Mouse (Mus musculus) hindbrain, embryonic 14.5 days (tissue): ENCODE data around the gene Cym. TPM values are rescaled to one million over a fixed set of nuclear protein-coding genes. Genes with fewer than 3 reads are reported as not detected.
A peak's percentile ranks its signal among the peaks of the same experiment; 100 is the strongest.

Experiments
- ATAC-seq: fragments of 200-750 bp; cut with Nextera tagmentation; 2 replicates; pipeline ENCODE4 v1.8.0; 2017; ENCODE audit warnings: moderate number of reproducible peaks, mild to moderate bottlenecking, moderate TSS enrichment, moderate library complexity; ENCODE audit not compliant: low FRiP score
- DNase-seq: peaks from one replicate; pipeline ENCODE4 v3.0.0-alpha.2; 2015; ENCODE audit warnings: low spot score
- H3K27ac ChIP-seq: fragments of 300-500 bp; sonication (generic); 2 replicates; pipeline ENCODE4 v1.5.1; 2014; ENCODE audit warnings: mild to moderate bottlenecking, moderate library complexity
- H3K27me3 ChIP-seq: fragments of 300-500 bp; sonication (generic); 2 replicates; pipeline ENCODE4 v1.6.1; 2014; ENCODE audit warnings: mild to moderate bottlenecking, low read length, mixed read lengths; ENCODE audit not compliant: control insufficient read depth, insufficient read depth
- H3K36me3 ChIP-seq: fragments of 300-500 bp; sonication (generic); replicated peaks from 2 replicates; pipeline ENCODE4 v1.6.1; 2014; ENCODE audit not compliant: control insufficient read depth, insufficient read depth
- H3K4me1 ChIP-seq: fragments of 300-500 bp; sonication (generic); replicated peaks from 2 replicates; pipeline ENCODE4 v1.6.1; 2014; ENCODE audit warnings: antibody characterized with exemption, low read length, mixed read lengths; ENCODE audit not compliant: control insufficient read depth, insufficient read depth
- H3K4me2 ChIP-seq: fragments of 300-500 bp; sonication (generic); replicated peaks from 2 replicates; pipeline ENCODE4 v1.6.1; 2014; ENCODE audit warnings: mild to moderate bottlenecking, moderate library complexity
- H3K4me3 ChIP-seq: fragments of 300-500 bp; sonication (generic); replicated peaks from 2 replicates; pipeline ENCODE4 v1.5.1; 2014; ENCODE audit warnings: mild to moderate bottlenecking, low read length
- H3K9ac ChIP-seq: fragments of 300-500 bp; sonication (generic); 2 replicates; pipeline ENCODE4 v1.6.1; 2014
- H3K9me3 ChIP-seq: fragments of 300-500 bp; sonication (generic); 2 replicates; pipeline ENCODE4 v1.6.1; 2016; ENCODE audit warnings: low read length; ENCODE audit not compliant: control insufficient read depth
- WGBS: fragments of 180-500 bp; shearing (Covaris S2); extraction: QIAGEN DNeasy Blood & Tissue Kit; methylation state at CpG from one replicate; pipeline ENCODE4 v1.1.7; 2014; 5-methylcytosine and 5-hydroxymethylcytosine counted together
- polyA plus RNA-seq: library from polyadenylated mRNA; unstranded; fragments of >200 nt; fragmentation: Nextera tagmentation; extraction: Ambion mirVana; gene quantifications from 2 replicates; pipeline ENCODE4 v1.2.1, GENCODE M21; 2014

The Cym gene
- polyA plus RNA-seq, 1 experiment from 2014 or later = not detected

DNA sequence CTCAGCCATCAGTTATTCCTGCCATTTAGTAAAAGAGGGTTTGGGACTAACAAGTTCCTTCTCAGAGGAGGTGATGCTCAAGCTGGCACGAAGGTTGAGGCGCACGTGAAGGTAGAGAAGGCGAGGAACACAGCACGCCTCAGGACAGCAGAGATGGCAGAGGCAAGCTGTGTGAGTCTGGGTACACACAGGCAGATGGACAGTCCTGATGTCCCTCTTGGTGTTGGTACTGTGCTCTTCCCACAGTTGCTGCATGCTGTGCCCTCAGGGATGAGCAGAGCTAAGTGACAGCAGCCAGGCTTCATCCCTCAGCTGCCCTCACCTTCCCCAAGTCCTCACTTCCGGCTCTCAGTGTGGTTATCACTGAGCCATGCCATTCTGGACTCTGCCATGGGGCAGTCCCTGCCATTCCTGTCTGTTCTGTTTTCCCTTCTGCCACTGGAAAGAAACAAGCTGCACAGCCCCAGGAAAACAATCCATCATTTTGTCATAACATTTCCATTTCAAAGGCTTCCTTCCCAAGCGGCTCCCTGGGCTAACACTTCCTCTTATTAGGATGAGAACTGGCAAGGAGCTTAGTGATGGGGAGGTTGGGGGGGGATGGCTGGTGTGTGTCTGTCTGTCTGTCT is 13.8 kb downstream of the Cym start:
- ATAC-seq (peak; percentile 52; the same call in 1 of the 2 replicates), DNase-seq (peak; percentile 55)
- 41% methylated on average over 7 of the region's 7 CpGs for WGBS
- Histone ChIP-seq H3K9me3 (no peaks in the 10 kb centered on the region), H3K9ac (no peak overlapping the region), H3K4me2 (no peak overlapping the region), H3K4me3 (no peak overlapping the region), H3K27ac (peak overlapping the region; percentile 23; the same call in 1 of the 2 replicates), H3K4me1 (peaks cover 24% of the 10 kb centered on the region; the same call in 1 of the 2 replicates), H3K36me3 (no peaks in the 10 kb centered on the region), H3K27me3 (no peaks in the 10 kb centered on the region)

DNA sequence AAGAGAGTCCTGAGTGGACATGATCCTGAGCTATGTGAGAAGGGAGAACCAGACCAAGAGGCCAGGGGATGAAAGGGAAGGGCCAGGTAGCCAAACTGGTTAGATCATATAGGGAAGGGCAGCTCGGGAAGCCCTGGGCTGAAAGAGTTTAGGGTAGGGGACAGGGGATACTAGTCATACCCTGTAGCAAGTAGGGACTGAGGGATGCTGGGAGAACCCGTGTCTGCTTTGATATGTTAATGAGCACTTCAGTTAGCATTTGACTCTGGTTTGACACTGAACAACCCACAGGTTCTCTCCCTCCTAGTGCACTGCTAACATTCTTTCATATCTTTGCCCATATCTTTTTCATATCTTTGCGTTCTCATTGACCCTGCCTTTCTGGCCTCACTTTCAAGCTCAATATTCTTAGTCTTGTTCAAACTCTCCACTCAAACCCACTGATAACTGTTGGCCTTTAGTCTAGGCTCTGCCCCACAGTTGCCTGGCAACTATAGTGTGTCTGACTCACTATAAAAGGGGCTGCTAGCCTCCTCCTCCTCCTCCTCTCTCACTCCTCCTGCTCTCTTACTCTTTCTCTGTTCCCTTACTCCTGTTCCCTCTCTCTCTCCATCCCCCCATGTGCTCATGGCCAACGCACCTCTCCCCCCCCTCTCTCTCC is 14.9 kb downstream of the Cym start:
- H3K27me3 ChIP-seq = no peaks in the 10 kb centered on the region
- no peak overlapping the region for H3K4me3 ChIP-seq
- ATAC-seq = no peak
- no peak overlapping the region for H3K27ac ChIP-seq
- no peaks in the 10 kb centered on the region for H3K9me3 ChIP-seq
- no peak for DNase-seq
- H3K9ac ChIP-seq = no peak overlapping the region
- H3K4me1 ChIP-seq = peaks cover 24% of the 10 kb centered on the region; the same call in 1 of the 2 replicates
- no peaks in the 10 kb centered on the region for H3K36me3 ChIP-seq
- 24% methylated on average over 4 of the region's 4 CpGs for WGBS
- H3K4me2 ChIP-seq = no peak overlapping the region

DNA sequence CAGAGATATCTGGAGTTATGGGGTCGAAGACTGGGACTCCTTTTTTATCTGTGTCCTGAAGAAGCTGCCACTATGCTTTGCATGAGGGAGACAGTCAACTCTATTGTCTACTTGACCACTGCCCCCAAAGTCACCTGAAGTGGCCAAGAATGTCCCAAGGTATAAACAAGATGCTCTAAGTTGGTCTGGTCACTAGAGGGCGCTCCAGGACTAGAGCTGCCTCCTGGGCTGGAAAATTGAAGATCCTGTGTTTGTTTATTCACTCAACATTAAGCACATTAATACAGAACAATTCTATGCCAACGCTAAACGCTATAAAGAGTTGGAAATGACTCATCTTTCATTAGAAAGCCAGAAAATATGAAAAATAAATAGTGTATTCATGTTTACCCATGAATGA is 15.5 kb downstream of the Cym start:
- no peaks in the 10 kb centered on the region for H3K27me3 ChIP-seq
- H3K36me3 ChIP-seq = no peaks in the 10 kb centered on the region
- H3K27ac ChIP-seq = no peak overlapping the region
- 18% methylated on average over 4 of the region's 4 CpGs for WGBS
- no peak overlapping the region for H3K4me3 ChIP-seq
- H3K9me3 ChIP-seq = no peaks in the 10 kb centered on the region
- no peak overlapping the region for H3K4me2 ChIP-seq
- DNase-seq = peak; percentile 85
- peaks cover 24% of the 10 kb centered on the region; the same call in 1 of the 2 replicates for H3K4me1 ChIP-seq
- no peak for ATAC-seq
- no peak overlapping the region for H3K9ac ChIP-seq

DNA sequence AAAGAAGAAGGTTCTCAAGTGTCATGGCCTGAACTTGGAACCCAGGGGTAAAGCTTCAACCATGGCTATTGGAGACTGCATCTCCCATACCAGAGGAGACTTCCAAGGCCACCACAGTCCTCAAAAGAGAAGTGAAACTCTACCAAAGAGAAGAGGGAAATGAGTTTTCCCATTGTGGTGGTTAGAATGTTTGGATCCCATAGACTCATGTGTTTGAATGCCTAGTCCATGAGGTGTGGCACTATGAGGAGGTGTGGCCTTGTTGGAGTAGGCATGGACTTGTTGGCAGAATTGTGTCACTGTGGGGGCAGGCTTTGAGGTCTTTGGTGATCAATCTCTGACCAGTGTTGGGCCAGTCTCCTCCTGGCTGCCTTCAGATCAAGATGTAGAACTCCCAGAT is 16.4 kb downstream of the Cym start:
- no peaks in the 10 kb centered on the region for H3K36me3 ChIP-seq
- H3K4me1 ChIP-seq = peaks cover 24% of the 10 kb centered on the region; the same call in 1 of the 2 replicates
- ATAC-seq = no peak
- H3K9me3 ChIP-seq = no peaks in the 10 kb centered on the region
- H3K9ac ChIP-seq = no peak overlapping the region
- no peak overlapping the region for H3K4me3 ChIP-seq
- no peak overlapping the region for H3K4me2 ChIP-seq
- H3K27ac ChIP-seq = no peak overlapping the region
- DNase-seq = no peak
- no peaks in the 10 kb centered on the region for H3K27me3 ChIP-seq

DNA sequence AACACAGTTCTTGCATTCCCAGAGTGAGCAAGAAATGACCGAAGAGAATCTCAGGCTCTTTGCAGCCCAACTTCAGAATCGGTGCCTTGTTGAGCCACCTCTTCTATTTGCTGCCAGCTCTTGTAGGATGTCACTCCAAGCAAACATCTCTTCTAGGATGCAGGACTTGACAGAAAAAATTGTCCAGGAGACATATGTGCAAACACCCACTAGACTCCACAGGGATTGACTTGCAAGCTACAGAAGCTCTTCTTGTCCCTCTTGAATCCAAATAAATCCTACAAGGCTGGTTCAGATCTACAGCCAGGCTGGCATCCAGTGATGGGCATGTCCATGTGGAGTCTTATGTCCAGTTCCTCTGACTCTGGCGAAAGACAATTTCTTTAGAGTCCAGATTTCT is 17.1 kb downstream of the Cym start:
- H3K4me3 ChIP-seq = no peak overlapping the region
- WGBS = 96% methylated on average over 3 of the region's 3 CpGs
- no peak overlapping the region for H3K9ac ChIP-seq
- no peak overlapping the region for H3K27ac ChIP-seq
- H3K4me2 ChIP-seq = no peak overlapping the region
- no peaks in the 10 kb centered on the region for H3K9me3 ChIP-seq
- peaks cover 24% of the 10 kb centered on the region; the same call in 1 of the 2 replicates for H3K4me1 ChIP-seq
- H3K36me3 ChIP-seq = no peaks in the 10 kb centered on the region
- ATAC-seq = no peak
- no peaks in the 10 kb centered on the region for H3K27me3 ChIP-seq
- no peak for DNase-seq

DNA sequence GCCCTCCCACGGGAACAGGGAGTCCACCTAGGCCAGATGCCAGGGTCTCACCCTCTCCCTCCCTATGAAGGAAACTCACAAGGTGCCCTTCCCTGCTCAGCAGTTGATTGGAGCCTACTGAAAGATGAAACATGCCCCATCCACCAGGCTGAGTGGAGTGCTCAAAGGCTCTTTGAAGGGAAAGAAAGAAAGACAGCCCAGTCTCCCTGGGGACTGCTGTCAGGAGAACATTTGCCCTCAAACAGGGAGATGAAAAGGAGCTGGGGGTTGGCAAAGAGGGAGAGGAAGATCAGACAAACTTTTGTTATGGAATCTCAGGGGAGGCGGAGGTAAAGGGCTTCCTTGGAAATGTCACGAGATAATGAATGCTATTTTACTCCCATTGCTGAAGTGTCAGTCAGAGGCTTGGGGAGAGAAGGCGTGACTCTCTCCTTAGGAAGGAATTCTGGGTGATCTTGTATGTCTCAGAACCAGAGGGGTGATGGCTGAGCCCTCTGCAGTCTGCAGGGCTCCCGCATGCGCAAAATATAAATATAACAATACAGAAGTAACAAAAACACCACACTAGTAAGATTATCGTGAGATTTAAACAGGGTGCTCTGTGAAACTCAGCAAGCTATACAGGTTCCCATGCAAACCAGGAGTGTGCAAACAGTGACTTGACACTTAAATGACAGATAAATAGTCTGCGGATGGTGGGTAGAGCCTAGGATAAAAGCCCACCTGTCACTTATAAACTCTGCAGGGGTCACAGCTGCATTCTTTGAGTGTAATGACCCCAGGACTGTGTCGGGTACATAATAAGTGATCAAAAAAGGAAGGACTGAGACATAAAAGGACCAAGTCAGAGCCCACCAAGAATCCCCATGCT is 20.0 kb downstream of the Cym start:
- Histone ChIP-seq H3K27me3 (no peaks in the 10 kb centered on the region), H3K9me3 (no peaks in the 10 kb centered on the region), H3K9ac (no peak overlapping the region), H3K4me2 (no peak overlapping the region), H3K4me3 (no peak overlapping the region), H3K4me1 (peaks cover 4% of the 10 kb centered on the region; the same call in 1 of the 2 replicates), H3K27ac (no peak overlapping the region), H3K36me3 (no peaks in the 10 kb centered on the region)
- WGBS = 27% methylated on average over 9 of the region's 9 CpGs
- ATAC-seq (no peak), DNase-seq (no peak)

DNA sequence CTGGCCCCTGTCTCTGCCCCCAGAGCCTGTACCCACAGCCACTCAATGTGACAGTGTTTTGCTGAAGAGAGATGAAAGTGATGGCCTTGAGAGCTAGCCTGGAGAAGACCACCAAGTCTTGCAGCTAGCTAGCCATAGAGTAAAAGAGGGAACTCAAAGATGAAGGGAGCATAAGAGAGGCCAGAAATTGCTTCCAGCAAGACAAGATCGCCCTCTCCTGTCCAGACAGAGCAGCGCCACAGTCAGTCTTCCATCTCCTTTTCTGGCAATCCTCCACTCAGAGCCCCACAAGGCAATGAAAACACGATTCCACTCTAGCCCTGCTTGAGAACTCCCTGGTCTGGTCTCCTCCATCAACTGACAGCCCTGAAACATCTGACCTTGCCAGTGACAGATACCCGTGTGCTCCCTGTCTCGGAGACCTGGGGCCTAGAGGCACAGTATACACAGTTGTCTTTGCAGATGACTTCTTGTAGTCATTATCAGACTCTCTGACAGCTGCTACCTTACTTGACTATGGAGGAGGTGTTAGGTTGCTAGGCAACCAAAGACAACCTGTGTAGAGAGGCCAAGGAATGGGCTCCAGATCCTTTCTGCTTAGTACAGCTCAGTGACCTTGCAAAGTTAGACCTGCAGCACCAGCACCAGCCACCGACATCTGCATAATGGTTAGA is 33.2 kb downstream of the Cym start:
- Histone ChIP-seq H3K9me3 (no peaks in the 10 kb centered on the region), H3K27me3 (no peaks in the 10 kb centered on the region), H3K4me1 (no peaks in the 10 kb centered on the region), H3K4me3 (no peak overlapping the region), H3K27ac (no peak overlapping the region), H3K36me3 (no peaks in the 10 kb centered on the region), H3K4me2 (no peak overlapping the region), H3K9ac (no peak overlapping the region)
- peak; percentile 84 for ATAC-seq
- DNase-seq = peak; percentile 81
- 38% methylated on average over 6 of the region's 6 CpGs for WGBS

DNA sequence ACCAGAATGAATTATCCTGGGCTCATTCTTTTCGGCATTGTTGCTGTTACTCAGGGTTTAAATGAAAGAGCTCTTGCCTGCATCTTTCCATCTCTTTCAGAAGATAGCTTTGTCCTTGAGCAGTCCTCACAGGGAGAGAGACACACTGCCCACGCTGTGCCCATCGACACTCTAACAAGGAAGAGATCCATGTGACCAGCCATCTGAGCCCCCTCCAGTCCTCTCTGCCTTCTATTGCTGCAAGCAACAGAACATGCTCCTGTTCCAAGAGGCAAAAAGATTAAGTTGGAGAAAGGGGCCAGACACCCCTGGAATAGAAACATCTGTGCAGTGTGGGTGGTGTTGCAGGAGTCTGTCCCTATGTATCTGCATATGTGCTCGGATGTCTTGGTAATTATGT is 34.5 kb downstream of the Cym start:
- ATAC-seq (no peak), DNase-seq (no peak)
- no peak overlapping the region for H3K9ac ChIP-seq
- no peaks in the 10 kb centered on the region for H3K27me3 ChIP-seq
- no peak overlapping the region for H3K4me3 ChIP-seq
- H3K4me2 ChIP-seq = no peak overlapping the region
- 74% methylated on average over 4 of the region's 4 CpGs for WGBS
- H3K27ac ChIP-seq = no peak overlapping the region
- H3K4me1 ChIP-seq = no peaks in the 10 kb centered on the region
- no peaks in the 10 kb centered on the region for H3K36me3 ChIP-seq
- no peaks in the 10 kb centered on the region for H3K9me3 ChIP-seq

DNA sequence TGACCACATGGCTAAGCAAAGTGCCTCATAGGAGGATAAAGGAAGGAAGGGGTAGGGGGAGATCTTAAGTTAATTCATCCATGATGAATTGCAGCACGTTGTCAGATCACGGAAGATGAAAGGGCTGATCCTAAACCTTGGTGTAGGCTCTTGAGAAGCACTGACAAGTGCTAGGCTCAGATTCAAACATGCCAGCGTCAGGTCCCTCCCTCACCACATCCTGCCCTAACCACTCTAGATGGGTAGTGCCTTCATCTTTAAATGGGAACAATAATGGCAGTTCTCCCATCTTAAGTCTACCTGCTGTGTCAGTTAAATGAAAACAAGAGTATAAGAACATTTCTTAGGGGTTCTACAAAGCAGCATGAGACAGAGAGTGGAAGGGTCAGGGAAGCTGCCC is 35.9 kb downstream of the Cym start:
- WGBS = 91% methylated on average over 3 of the region's 3 CpGs
- ATAC-seq (no peak), DNase-seq (no peak)
- Histone ChIP-seq H3K27me3 (no peaks in the 10 kb centered on the region), H3K4me1 (no peaks in the 10 kb centered on the region), H3K27ac (no peak overlapping the region), H3K36me3 (no peaks in the 10 kb centered on the region), H3K9me3 (no peaks in the 10 kb centered on the region), H3K9ac (no peak overlapping the region), H3K4me3 (no peak overlapping the region), H3K4me2 (no peak overlapping the region)
